ENCODE assay signal across 29 mouse cellular contexts in genomic region chr1:82410548-82410947, GRCm38 (mm10).
DNase-seq lines count a peak whose midpoint lies in the region; ATAC-seq lines count a peak whose summit lies in the region.
"Had no signal": no experiment of that assay in that cellular context is flagged by ENCODE, and none has a peak within 500 bp of the region (broad histone marks: within the 10 kb centered on the region; RNA-seq: fewer than 3 reads in every experiment).

No protein-coding gene starts in this region.

- peak; percentile 11 for DNase-seq in embryo, embryonic 10 days (ENCODE audit: low spot score)
- DNase-seq in embryo, embryonic 9.5 days (ENCODE audit: extremely low spot score), result no peak
- DNase-seq in heart, embryonic 10.5 days (ENCODE audit: low spot score), result no peak
- no peak for DNase-seq in heart, adult 9 months (ENCODE audit: low spot score in 2 of 2)
- DNase-seq in kidney, postnatal 36 days, result no peak
- DNase-seq in embryonic facial prominence, embryonic 10.5 days (ENCODE audit: low spot score), result no peak
- no peak for DNase-seq in midbrain, embryonic 11.5 days (ENCODE audit: low spot score, missing footprints)
- DNase-seq: adrenal gland, adult 8-10 months; adrenal gland, postnatal 25 days; cerebellum, adult 11-12 months; cerebellum, adult 8-10 months; cerebellum, postnatal 10 days; cerebellum, postnatal 36 days; gastrocnemius, postnatal 14 days; heart, adult 18-20 months; heart, postnatal 10 days; heart, postnatal 36 days had no signal

- no peaks in the 10 kb centered on the region for H3K36me3 ChIP-seq in heart, embryonic 10.5 days
- no peaks in the 10 kb centered on the region for H3K36me3 ChIP-seq in kidney, embryonic 16.5 days (ENCODE audit: insufficient read depth, low read length)
- H3K36me3 ChIP-seq in embryonic facial prominence, embryonic 10.5 days (replicated peaks), result no peaks in the 10 kb centered on the region
- no peaks in the 10 kb centered on the region for H3K36me3 ChIP-seq in midbrain, embryonic 11.5 days (ENCODE audit: control insufficient read depth, insufficient read depth, low read length)
- H3K36me3 ChIP-seq: embryonic facial prominence, embryonic 13.5 days; forebrain, embryonic 12.5 days; forebrain, embryonic 15.5 days; heart, embryonic 15.5 days; hindbrain, embryonic 10.5 days; hindbrain, embryonic 13.5 days had no signal

- 67% methylated on average over 3 of the region's 3 CpGs for WGBS in heart, embryonic 10.5 days
- 41% methylated on average over 3 of the region's 3 CpGs for WGBS in kidney, embryonic 16.5 days
- 71% methylated on average over 3 of the region's 3 CpGs for WGBS in embryonic facial prominence, embryonic 10.5 days
- WGBS in midbrain, embryonic 11.5 days, result 73% methylated on average over 3 of the region's 3 CpGs

- no peaks in the 10 kb centered on the region for H3K27me3 ChIP-seq in heart, embryonic 10.5 days (ENCODE audit: insufficient read depth, poor library complexity, severe bottlenecking)
- H3K27me3 ChIP-seq in kidney, embryonic 16.5 days (ENCODE audit: insufficient read depth, low read length), result no peaks in the 10 kb centered on the region
- H3K27me3 ChIP-seq in embryonic facial prominence, embryonic 10.5 days (replicated peaks; ENCODE audit: low read depth, poor library complexity, severe bottlenecking), result no peaks in the 10 kb centered on the region
- H3K27me3 ChIP-seq in midbrain, embryonic 11.5 days (ENCODE audit: control insufficient read depth, insufficient read depth, low read length), result no peaks in the 10 kb centered on the region
- H3K27me3 ChIP-seq: embryonic facial prominence, embryonic 13.5 days; forebrain, embryonic 12.5 days; forebrain, embryonic 15.5 days; heart, embryonic 15.5 days; hindbrain, embryonic 13.5 days had no signal

- no peak overlapping the region for H3K4me2 ChIP-seq in kidney, embryonic 16.5 days (replicated peaks; ENCODE audit: low read depth, low read length)
- no peak overlapping the region for H3K4me2 ChIP-seq in midbrain, embryonic 11.5 days
- H3K4me2 ChIP-seq: embryonic facial prominence, embryonic 13.5 days; forebrain, embryonic 12.5 days; forebrain, embryonic 15.5 days; heart, embryonic 11.5 days; heart, embryonic 15.5 days; hindbrain, embryonic 13.5 days had no signal

- 0 out of 2 replicates have a peak overlapping the region, but pooled peaks have one; percentile 16 for H3K27ac ChIP-seq in heart, embryonic 10.5 days
- peak overlapping the region; percentile 29; the same call in 1 of the 2 replicates for H3K27ac ChIP-seq in kidney, embryonic 16.5 days (ENCODE audit: low read length)
- peak overlapping the region; percentile 44; the same call in 1 of the 2 replicates for H3K27ac ChIP-seq in embryonic facial prominence, embryonic 10.5 days (replicated peaks)
- no peak overlapping the region for H3K27ac ChIP-seq in midbrain, embryonic 11.5 days (ENCODE audit: low read depth, low read length)
- H3K27ac ChIP-seq: embryonic facial prominence, embryonic 13.5 days; forebrain, embryonic 12.5 days; forebrain, embryonic 15.5 days; heart, embryonic 15.5 days; hindbrain, embryonic 10.5 days; hindbrain, embryonic 13.5 days had no signal

- ATAC-seq in kidney, embryonic 16.5 days (ENCODE audit: low FRiP score, low TSS enrichment), result peak; percentile 46; the same call in 1 of the 2 replicates
- ATAC-seq in midbrain, embryonic 11.5 days (ENCODE audit: low FRiP score), result no peak
- ATAC-seq: activated CD4-positive, CD25-positive, alpha-beta regulatory T cell, adult 4 months; forebrain, embryonic 15.5 days; hindbrain, embryonic 16.5 days; inflammation-experienced regulatory T-cells, adult 6 months had no signal

- peaks cover 21% of the 10 kb centered on the region for H3K4me1 ChIP-seq in heart, embryonic 10.5 days
- H3K4me1 ChIP-seq in kidney, embryonic 16.5 days (ENCODE audit: insufficient read depth, low read length), result peaks cover 7% of the 10 kb centered on the region; the same call in 1 of the 2 replicates
- H3K4me1 ChIP-seq in embryonic facial prominence, embryonic 10.5 days, result peaks cover 18% of the 10 kb centered on the region
- H3K4me1 ChIP-seq in midbrain, embryonic 11.5 days (ENCODE audit: control insufficient read depth, insufficient read depth, low read length), result no peaks in the 10 kb centered on the region

- no peak overlapping the region for H3K9ac ChIP-seq in kidney, embryonic 16.5 days (replicated peaks; ENCODE audit: low read length)
- H3K9ac ChIP-seq in midbrain, embryonic 11.5 days (ENCODE audit: low read length), result no peak overlapping the region
- H3K9ac ChIP-seq: embryonic facial prominence, embryonic 13.5 days; forebrain, embryonic 12.5 days; forebrain, embryonic 15.5 days; heart, embryonic 15.5 days; hindbrain, embryonic 13.5 days had no signal

- no peaks in the 10 kb centered on the region for H3K9me3 ChIP-seq in heart, embryonic 10.5 days
- H3K9me3 ChIP-seq in kidney, embryonic 16.5 days (ENCODE audit: low read length), result no peaks in the 10 kb centered on the region
- H3K9me3 ChIP-seq in embryonic facial prominence, embryonic 10.5 days, result no peaks in the 10 kb centered on the region
- H3K9me3 ChIP-seq in midbrain, embryonic 11.5 days (ENCODE audit: control insufficient read depth, low read length), result no peaks in the 10 kb centered on the region
- H3K9me3 ChIP-seq: embryonic facial prominence, embryonic 13.5 days; forebrain, embryonic 12.5 days; forebrain, embryonic 15.5 days; heart, embryonic 15.5 days; hindbrain, embryonic 10.5 days; hindbrain, embryonic 13.5 days had no signal

- H3K4me3 ChIP-seq in heart, embryonic 10.5 days, result no peak overlapping the region
- H3K4me3 ChIP-seq in kidney, embryonic 16.5 days (ENCODE audit: low read length), result no peak overlapping the region
- no peak overlapping the region for H3K4me3 ChIP-seq in embryonic facial prominence, embryonic 10.5 days
- no peak overlapping the region for H3K4me3 ChIP-seq in midbrain, embryonic 11.5 days (ENCODE audit: low read depth, low read length)
- H3K4me3 ChIP-seq: embryonic facial prominence, embryonic 13.5 days; erythroblast, embryonic 14.5 days; forebrain, embryonic 12.5 days; forebrain, embryonic 15.5 days; heart, embryonic 15.5 days; hindbrain, embryonic 10.5 days; hindbrain, embryonic 13.5 days had no signal
